Mouse (Mus musculus) brown adipose tissue, adult 24 weeks (tissue): ENCODE measurements around the gene Nisch. TPM values are rescaled to one million over a fixed set of nuclear protein-coding genes. Genes with fewer than 3 reads are reported as not detected.
A peak's percentile ranks its signal among the peaks of the same experiment; 100 is the strongest.

Source experiments
- H3K27ac ChIP-seq: fragments of 200-500 bp; replicated peaks from 2 replicates; pipeline ENCODE4 v1.5.1; 2012; ENCODE audit warnings: low read depth, mild to moderate bottlenecking, low read length
- H3K4me1 ChIP-seq: fragments of 200-500 bp; 2 replicates; pipeline ENCODE4 v1.6.1; 2012; ENCODE audit warnings: low read length, mixed read lengths; ENCODE audit not compliant: control insufficient read depth, insufficient read depth, insufficient read length
- H3K4me3 ChIP-seq: fragments of 200-500 bp; 2 replicates; pipeline ENCODE4 v1.5.1; 2012; ENCODE audit warnings: low read depth, mild to moderate bottlenecking, low read length, moderate library complexity; ENCODE audit not compliant: insufficient read depth
- polyA plus RNA-seq: library from polyadenylated mRNA; stranded (reverse); fragments of >200 nt; gene quantifications from 2 replicates; pipeline ENCODE4 v1.2.4, GENCODE M21; 2012; ENCODE audit not compliant: missing spikeins, insufficient read depth, insufficient read length

The Nisch gene
- polyA plus RNA-seq, 1 experiment, result 84.5 TPM

- H3K27ac ChIP-seq, result peak within 1 kb of the TSS; percentile 95
- H3K4me1 ChIP-seq, result peaks cover 18% of the 10 kb centered on the region
- H3K4me3 ChIP-seq, result peak within 1 kb of the TSS; percentile 73
Measured at GRCm38 (mm10) chr14:31168425-31168824, 48.3 kb downstream of the Nisch start, which contains the start of gene Stab1. Stab1 (minus strand) TSS chr14:31168641.

- H3K4me1 ChIP-seq, result peaks cover 12% of the 10 kb centered on the region
- H3K27ac ChIP-seq, result peak overlapping the region; percentile 95
- H3K4me3 ChIP-seq, result peak overlapping the region; percentile 73
Measured at GRCm38 (mm10) chr14:31166827-31167226, 49.9 kb downstream of the Nisch start.

GRCm38 (mm10) chr14:31165991-31166630 lies 50.6 kb downstream of the Nisch start:
- peak overlapping the region; percentile 95 for H3K27ac ChIP-seq
- peak overlapping the region; percentile 73 for H3K4me3 ChIP-seq
- peaks cover 12% of the 10 kb centered on the region for H3K4me1 ChIP-seq

GRCm38 (mm10) chr14:31165458-31165857 lies 51.3 kb downstream of the Nisch start:
- Histone ChIP-seq H3K4me1 (peaks cover 12% of the 10 kb centered on the region), H3K4me3 (no peak overlapping the region), H3K27ac (0 out of 2 replicates have a peak overlapping the region, but pooled peaks have one; percentile 5)

GRCm38 (mm10) chr14:31165010-31165409 lies 51.7 kb downstream of the Nisch start:
- Histone ChIP-seq H3K27ac (no peak overlapping the region), H3K4me3 (no peak overlapping the region), H3K4me1 (peaks cover 12% of the 10 kb centered on the region)

GRCm38 (mm10) chr14:31164067-31164466 lies 52.7 kb downstream of the Nisch start:
- H3K27ac ChIP-seq, result no peak overlapping the region
- peaks cover 12% of the 10 kb centered on the region for H3K4me1 ChIP-seq
- H3K4me3 ChIP-seq, result no peak overlapping the region

GRCm38 (mm10) chr14:31161638-31162037 lies 55.1 kb downstream of the Nisch start:
- H3K27ac ChIP-seq, result no peak overlapping the region
- no peak overlapping the region for H3K4me3 ChIP-seq
- peaks cover 8% of the 10 kb centered on the region for H3K4me1 ChIP-seq

- Histone ChIP-seq H3K4me1 (peaks cover 6% of the 10 kb centered on the region), H3K4me3 (no peak overlapping the region), H3K27ac (no peak overlapping the region)
Measured at GRCm38 (mm10) chr14:31161191-31161590, 55.6 kb downstream of the Nisch start.

- H3K27ac ChIP-seq, result no peak overlapping the region
- H3K4me1 ChIP-seq, result peaks cover 5% of the 10 kb centered on the region
- H3K4me3 ChIP-seq, result no peak overlapping the region
Measured at GRCm38 (mm10) chr14:31160196-31161150, 56.3 kb downstream of the Nisch start.

- Histone ChIP-seq H3K4me3 (no peak overlapping the region), H3K27ac (no peak overlapping the region), H3K4me1 (no peaks in the 10 kb centered on the region)
Measured at GRCm38 (mm10) chr14:31145694-31146093, 71.1 kb downstream of the Nisch start.

- Histone ChIP-seq H3K27ac (no peak overlapping the region), H3K4me1 (no peaks in the 10 kb centered on the region; the same call in 1 of the 2 replicates), H3K4me3 (no peak overlapping the region)
Measured at GRCm38 (mm10) chr14:31141011-31141410, 75.7 kb downstream of the Nisch start.

- no peaks in the 10 kb centered on the region; the same call in 1 of the 2 replicates for H3K4me1 ChIP-seq
Measured at GRCm38 (mm10) chr14:31140141-31140540, 76.6 kb downstream of the Nisch start.

GRCm38 (mm10) chr14:31139666-31140065 lies 77.1 kb downstream of the Nisch start:
- no peak overlapping the region for H3K4me3 ChIP-seq
- no peak overlapping the region for H3K27ac ChIP-seq
- H3K4me1 ChIP-seq, result no peaks in the 10 kb centered on the region; the same call in 1 of the 2 replicates

More at GRCm38 (mm10) chr14:31140141-31140540, 76.6 kb downstream of the Nisch start:
- Histone ChIP-seq H3K4me3 (no peak overlapping the region), H3K27ac (no peak overlapping the region)

GRCm38 (mm10) chr14:31138897-31139429 lies 77.8 kb downstream of the Nisch start:
- Histone ChIP-seq H3K4me3 (no peak overlapping the region), H3K4me1 (no peaks in the 10 kb centered on the region; the same call in 1 of the 2 replicates), H3K27ac (no peak overlapping the region)
